Mouse (Mus musculus) c-Kit-positive CD71-positive TER-119-negative erythroid progenitor cells, embryonic 14.5 days (primary cell): ENCODE results near the gene Rnf144b.

ENCODE experiments used
- DNase-seq: peaks from one replicate; pipeline ENCODE4 v3.0.0-alpha.2; 2013; ENCODE audit warnings: low read depth

Rnf144b gene

GRCm38 (mm10) chr13:47180776-47181175 lies 58.3 kb downstream of the Rnf144b start:
- DNase-seq = peak; percentile 44

GRCm38 (mm10) chr13:47182366-47182765 lies 59.9 kb downstream of the Rnf144b start:
- no peak for DNase-seq

- DNase-seq = no peak
Observed at GRCm38 (mm10) chr13:47183033-47183730, 60.7 kb downstream of the Rnf144b start.

GRCm38 (mm10) chr13:47183771-47184170 lies 61.3 kb downstream of the Rnf144b start:
- no peak for DNase-seq

DNA sequence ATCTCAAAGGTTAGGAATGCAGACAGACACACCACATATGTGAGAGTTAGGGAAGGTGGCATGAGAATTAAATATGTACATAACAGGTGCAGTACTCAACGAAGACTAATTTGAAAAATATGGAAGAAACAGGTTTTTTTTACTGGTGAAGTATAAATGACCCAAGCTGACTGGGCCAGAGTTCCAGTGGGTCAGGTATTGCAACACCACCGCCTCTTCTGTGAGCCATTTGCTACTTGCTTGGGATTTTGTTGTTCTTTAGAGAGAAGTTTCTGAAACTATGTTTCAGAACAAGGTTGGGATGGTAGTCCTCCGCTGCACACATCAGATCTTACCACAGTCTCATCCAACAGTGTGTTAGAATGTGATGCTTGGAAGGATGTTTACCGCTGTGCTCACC lies 65.4 kb downstream of the Rnf144b start:
- DNase-seq = no peak

- no peak for DNase-seq
Observed at GRCm38 (mm10) chr13:47189971-47190370, 67.5 kb downstream of the Rnf144b start.

DNA sequence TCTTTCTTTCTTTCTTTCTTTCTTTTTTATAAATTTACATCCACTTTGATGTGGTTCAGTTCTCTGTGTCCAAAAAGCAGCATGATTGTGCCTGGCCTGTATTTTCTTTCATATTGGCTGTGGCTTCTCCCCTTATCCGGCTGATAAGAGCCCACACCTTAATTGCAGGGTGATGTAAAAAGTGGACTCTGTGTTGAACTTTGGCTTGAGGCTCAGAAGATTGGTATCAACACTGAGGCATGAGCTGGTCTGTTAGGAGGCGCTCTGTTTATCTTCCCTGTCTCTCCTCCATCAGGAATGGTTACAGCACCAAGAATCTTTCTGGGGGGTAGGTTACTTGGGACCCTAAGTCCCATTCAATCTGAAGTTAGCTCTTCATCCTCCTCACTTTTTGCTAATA lies 69.7 kb downstream of the Rnf144b start:
- no peak for DNase-seq

GRCm38 (mm10) chr13:47192771-47193170 lies 70.3 kb downstream of the Rnf144b start:
- DNase-seq = no peak

GRCm38 (mm10) chr13:47193326-47194153 lies 71.1 kb downstream of the Rnf144b start:
- no peak for DNase-seq

DNA sequence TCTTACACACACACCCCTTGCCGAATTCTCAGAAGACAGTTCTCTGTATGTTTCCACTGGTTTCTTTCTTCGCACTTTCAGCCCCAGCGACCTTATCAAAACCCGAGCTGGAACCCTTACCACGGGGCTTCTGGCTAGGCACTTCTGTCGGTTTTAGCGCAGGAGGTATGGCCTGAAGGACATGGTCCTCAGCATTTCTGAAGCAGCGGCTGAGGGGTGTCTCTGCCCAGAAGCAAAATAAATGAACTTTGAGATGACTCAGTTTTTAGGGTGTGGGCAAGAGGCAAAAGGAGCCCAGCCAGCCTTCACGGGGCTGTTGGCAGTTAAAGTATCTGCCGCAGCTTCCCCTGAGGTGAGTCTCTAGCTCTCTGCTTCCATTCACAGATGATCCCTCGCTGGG lies 72.2 kb downstream of the Rnf144b start:
- DNase-seq = peak; percentile 46

- no peak for DNase-seq
Observed at GRCm38 (mm10) chr13:47195491-47195890, 73.0 kb downstream of the Rnf144b start.

DNA sequence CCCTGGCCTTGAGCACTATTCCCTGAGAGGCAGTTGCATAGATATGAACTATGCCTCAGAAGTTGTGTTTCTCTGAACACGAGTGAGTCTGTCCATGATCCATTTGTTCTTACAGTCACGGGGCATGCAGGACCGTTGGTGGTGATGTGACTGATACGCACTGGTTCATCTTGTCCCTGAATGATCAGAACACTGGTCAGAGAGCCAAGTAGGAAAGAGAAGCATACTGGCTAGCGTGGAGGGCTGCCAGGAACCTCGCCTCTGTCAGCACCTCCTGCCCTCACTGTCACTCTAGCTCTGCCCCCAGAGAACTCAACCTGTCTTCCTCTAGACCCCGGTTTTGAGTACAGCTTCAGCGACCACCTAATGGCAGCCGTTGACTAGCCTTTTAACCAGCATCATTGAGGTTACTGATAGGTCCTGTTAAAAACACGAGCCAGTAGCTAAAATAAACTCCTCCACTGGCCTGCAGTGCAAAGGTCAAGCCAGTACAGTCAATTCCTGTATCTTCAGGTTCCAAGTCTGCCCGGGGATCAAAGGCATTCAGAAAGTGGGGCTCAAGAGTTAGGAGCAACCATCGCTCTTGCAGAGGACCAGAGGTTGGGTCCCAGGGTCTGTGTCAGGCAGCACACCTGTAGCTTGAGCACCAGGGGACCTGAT lies 77.7 kb downstream of the Rnf144b start:
- no peak for DNase-seq

DNA sequence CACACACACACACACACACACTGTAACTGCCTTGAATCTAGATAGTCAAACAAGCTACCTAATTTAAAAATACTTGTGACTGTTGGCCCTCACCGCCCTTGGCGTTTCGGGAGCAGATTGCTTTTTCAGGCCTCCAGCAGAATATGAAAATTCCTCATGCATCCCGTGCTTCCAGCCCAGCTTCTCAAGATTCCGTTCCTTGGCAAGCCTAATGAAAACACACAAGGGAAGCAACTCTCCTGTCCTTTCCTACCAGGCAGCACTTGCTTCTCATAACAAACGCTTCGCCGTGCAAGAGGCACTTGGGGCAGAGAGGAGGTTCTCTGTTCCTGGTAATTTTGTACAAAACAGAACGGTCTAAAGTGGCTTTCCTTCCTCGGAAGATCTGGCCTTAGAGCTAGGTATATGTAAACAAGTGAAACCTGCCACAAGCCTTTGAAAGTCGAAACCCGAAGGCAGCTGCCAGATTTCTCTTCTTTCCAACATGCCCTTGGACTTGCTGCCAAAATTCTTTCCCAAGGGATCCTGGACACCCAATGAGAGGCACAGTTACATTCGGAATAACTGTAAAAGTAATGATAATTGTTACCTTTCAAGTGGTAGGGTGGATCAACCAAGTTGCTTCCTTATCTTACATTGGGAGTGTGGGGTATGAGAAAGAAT lies 79.6 kb downstream of the Rnf144b start:
- DNase-seq = no peak

DNA sequence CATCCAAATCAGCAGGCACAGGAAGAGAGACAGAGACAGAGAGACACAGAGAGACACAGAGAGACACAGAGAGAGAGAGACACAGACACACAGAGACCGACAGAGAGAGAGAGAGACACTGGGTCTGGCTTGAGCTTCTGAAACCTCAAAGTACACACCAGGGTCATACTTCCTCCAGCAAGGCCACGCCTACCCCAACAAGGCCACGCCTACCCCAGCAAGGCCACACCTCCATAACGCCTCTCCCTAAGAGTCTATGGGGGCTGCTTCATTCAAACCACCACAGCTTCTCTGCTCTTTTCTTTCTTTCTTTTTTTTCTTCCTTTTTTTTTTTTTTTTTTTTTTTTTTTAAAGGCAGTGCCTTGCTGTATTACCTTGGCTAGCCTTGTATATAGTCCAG lies 88.0 kb downstream of the Rnf144b start:
- DNase-seq = no peak

DNA sequence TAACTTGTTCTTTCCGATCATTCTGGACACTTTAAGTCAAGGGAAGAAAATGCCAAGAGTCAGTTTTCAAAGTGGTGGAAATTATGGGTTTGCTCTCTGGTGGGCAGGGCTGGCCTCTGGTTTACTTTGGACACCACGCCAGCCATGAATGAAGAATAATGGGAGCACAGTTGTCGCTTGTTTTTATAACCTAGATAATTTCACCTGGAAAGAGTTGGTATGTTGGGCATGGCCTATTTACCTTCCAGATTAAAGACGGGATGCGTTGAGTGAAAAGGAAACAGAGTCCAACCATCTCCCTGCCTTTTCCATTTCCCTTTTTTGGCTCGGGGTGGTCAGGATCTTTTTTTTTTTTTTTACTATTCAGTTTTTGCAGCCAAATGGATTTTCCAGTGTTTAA lies 88.5 kb downstream of the Rnf144b start:
- no peak for DNase-seq

DNA sequence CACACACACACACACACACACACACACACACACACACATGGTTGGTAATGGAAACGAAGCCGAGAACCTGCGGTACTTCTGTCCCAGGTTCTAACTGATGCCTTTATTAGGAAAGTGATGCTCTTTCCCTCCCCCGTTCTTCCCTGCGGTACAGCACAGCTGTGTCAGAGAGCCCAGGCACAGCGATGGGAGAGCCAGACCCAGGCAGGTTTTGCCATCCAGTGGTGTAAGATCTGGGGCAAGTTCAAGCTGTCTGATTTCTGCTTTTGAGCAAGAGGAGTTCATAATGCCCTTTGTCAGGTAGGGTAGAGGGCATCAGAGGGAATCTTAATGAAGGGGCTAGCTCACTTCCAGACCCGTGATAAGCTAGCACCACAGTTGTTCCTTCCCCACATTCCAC lies 89.1 kb downstream of the Rnf144b start:
- DNase-seq = no peak

DNA sequence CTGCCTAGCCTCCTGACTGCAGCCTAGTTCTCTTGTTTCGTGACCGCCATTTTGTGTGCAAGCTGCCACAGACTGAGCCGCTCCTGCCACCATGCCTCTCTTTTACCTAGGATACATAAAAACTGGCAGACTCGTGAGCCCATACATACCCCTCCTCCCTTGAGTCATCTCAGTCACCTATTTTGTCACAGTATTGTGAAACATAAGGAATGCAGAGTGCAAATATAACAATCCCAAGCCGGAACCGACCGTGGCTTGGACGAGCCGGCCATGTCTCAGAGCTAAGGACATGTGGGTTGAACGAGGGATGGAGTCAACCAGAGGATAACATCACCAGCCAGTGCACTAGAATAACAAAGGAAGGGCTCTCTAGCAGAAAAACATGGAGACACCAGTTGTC lies 91.4 kb downstream of the Rnf144b start:
- DNase-seq = no peak

DNA sequence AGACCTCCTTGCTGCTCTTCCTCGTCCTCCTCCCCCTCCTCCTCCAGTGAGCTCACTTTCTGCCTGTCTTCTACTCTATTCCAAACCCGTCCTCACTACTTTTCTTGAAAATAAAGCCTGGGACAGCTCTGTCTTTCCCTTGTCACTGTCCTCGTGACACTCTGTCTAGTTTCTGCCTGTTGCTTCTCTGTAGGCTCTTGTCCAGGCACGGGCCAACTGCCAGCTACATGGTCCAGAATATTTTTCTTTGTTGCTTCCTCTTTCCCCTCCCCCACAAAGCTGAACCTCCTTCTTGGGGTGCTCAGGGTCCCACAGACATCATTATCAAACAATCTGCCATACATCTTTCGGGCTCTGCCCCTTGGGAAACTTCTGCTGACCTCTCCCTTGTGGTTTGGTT lies 92.4 kb downstream of the Rnf144b start:
- DNase-seq = no peak

- DNase-seq = no peak
Observed at GRCm38 (mm10) chr13:47215815-47216585, 93.5 kb downstream of the Rnf144b start.

DNA sequence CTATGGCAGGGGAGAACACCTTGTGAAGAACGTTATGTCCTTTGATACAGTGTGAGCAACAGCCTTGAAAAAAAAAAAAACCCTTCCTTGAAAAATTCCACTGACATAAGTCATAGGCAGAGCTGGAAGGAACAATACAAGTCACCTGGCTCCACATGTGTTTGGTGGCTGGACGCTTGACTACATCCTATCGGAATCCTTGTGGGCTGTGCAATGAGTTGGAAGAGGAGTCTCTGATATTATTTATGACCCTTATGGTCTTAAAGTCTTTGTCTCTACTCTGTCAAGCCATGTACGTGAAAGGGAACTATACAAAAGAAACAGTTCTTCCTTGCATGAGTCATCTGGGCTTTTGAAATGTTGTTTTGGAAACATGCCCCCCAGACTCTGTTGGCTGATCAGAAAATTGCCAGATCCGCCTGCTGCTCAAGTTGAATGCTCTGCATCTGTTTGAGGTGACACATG lies 94.7 kb downstream of the Rnf144b start:
- no peak for DNase-seq

GRCm38 (mm10) chr13:47218351-47218750 lies 95.9 kb downstream of the Rnf144b start:
- no peak for DNase-seq

- DNase-seq = no peak
Observed at GRCm38 (mm10) chr13:47220426-47220825, 98.0 kb downstream of the Rnf144b start.
